Mouse (Mus musculus) heart, adult 11 months (tissue): ENCODE measurements around the gene Slc7a14.

Source experiments
- DNase-seq: peaks from one replicate; pipeline ENCODE4 v3.0.0; 2022

Slc7a14 gene

GRCm38 (mm10) chr3:31309934-31310787, at the start of gene Slc7a14:
Slc7a14 (minus strand) TSS chr3:31310378.
- peak; percentile 83 for DNase-seq

GRCm38 (mm10) chr3:31346540-31346939, 36.4 kb upstream of the Slc7a14 start:
- no peak for DNase-seq

GRCm38 (mm10) chr3:31345766-31346165, 35.6 kb upstream of the Slc7a14 start:
- no peak for DNase-seq

GRCm38 (mm10) chr3:31339236-31339635, 29.1 kb upstream of the Slc7a14 start:
- no peak for DNase-seq

GRCm38 (mm10) chr3:31328237-31328836, 18.2 kb upstream of the Slc7a14 start:
- DNase-seq, result no peak

GRCm38 (mm10) chr3:31327791-31328190, 17.6 kb upstream of the Slc7a14 start:
- DNase-seq, result no peak

GRCm38 (mm10) chr3:31324231-31324654, 14.1 kb upstream of the Slc7a14 start:
- no peak for DNase-seq

- DNase-seq, result peak; percentile 68
These were observed 726 bp downstream of the Slc7a14 start for GRCm38 (mm10) chr3:31309371-31309933.

- peak; percentile 55 for DNase-seq
These were observed 1.3 kb downstream of the Slc7a14 start for GRCm38 (mm10) chr3:31308906-31309305.

GRCm38 (mm10) chr3:31307936-31308335, 2.2 kb downstream of the Slc7a14 start:
- DNase-seq, result peak; percentile 51

- peak; percentile 81 for DNase-seq
These were observed 18.2 kb downstream of the Slc7a14 start for GRCm38 (mm10) chr3:31291673-31292602.

- DNase-seq, result peak; percentile 59
These were observed 22.7 kb downstream of the Slc7a14 start for GRCm38 (mm10) chr3:31287421-31287948.

GRCm38 (mm10) chr3:31281116-31281515, 29.1 kb downstream of the Slc7a14 start:
- DNase-seq, result peak; percentile 27

- peak; percentile 46 for DNase-seq
These were observed 35.3 kb downstream of the Slc7a14 start for GRCm38 (mm10) chr3:31274875-31275274.

- DNase-seq, result peak; percentile 51
These were observed 36.9 kb downstream of the Slc7a14 start for GRCm38 (mm10) chr3:31273247-31273646.

GRCm38 (mm10) chr3:31272635-31273034, 37.5 kb downstream of the Slc7a14 start:
- DNase-seq, result peak; percentile 84

- DNase-seq, result peak; percentile 74
These were observed 40.4 kb downstream of the Slc7a14 start for GRCm38 (mm10) chr3:31269551-31270317.

GRCm38 (mm10) chr3:31267921-31268320, 42.3 kb downstream of the Slc7a14 start:
- no peak for DNase-seq

- no peak for DNase-seq
These were observed 43.2 kb downstream of the Slc7a14 start for GRCm38 (mm10) chr3:31266941-31267340.

- DNase-seq, result no peak
These were observed 46.6 kb downstream of the Slc7a14 start for GRCm38 (mm10) chr3:31263535-31263934.

- peak; percentile 45 for DNase-seq
These were observed 48.7 kb downstream of the Slc7a14 start for GRCm38 (mm10) chr3:31261418-31262014.
